Mouse (Mus musculus): ENCODE results near the gene Podxl.

DNA sequence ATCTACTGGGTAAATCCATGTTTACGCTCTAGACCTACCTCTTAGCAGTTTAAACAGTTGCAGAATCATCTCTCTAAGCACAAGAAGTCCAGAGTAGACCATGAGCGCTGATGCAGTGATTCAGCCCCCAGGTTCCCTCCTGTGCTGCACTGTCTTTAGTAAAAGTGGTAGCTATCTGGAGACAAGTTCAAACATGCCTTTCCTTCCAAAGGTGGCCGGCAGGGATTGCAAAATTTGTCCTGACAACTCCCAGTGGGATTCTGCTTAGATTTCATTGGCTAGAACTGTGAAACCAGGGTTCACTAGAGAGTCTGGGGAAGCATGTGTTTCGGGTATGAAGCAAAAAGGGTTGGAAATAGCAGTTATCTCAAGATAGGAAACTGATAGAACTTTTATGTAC lies 83.8 kb downstream of the Podxl start:
- no peak for TF ChIP-seq EP300 (IDR thresholded peaks at IDR 0.05; ENCODE audit: low read depth)
- TF ChIP-seq CTCF (IDR thresholded peaks at IDR 0.05; ENCODE audit: low read depth), result no peak
